Mouse (Mus musculus) limb, embryonic 11.5 days (tissue): Measurements from ENCODE around the gene Aldh3b1. TPM values are rescaled to one million over a fixed set of nuclear protein-coding genes. Genes with fewer than 3 reads are reported as not detected.
"Not testable (repeated sequence)": the region's sequence is repeated elsewhere in the genome, so short reads cannot be mapped to it uniquely, and the experiment has no call there.

Experiments
- ATAC-seq: fragments of 200-750 bp; cut with Nextera tagmentation; 2 replicates; pipeline ENCODE4 v1.8.0; 2017; ENCODE audit warnings: low read depth; ENCODE audit not compliant: insufficient number of reproducible peaks, low FRiP score, low TSS enrichment
- DNase-seq: peaks from one replicate; pipeline ENCODE4 v3.0.0-alpha.2; 2015; ENCODE audit warnings: low spot score
- H3K27ac ChIP-seq: fragments of 300-500 bp; sonication (generic); replicated peaks from 2 replicates; pipeline ENCODE4 v1.5.1; 2014; ENCODE audit warnings: low read depth, mild to moderate bottlenecking, low read length
- H3K27me3 ChIP-seq: fragments of 300-500 bp; sonication (generic); 2 replicates; pipeline ENCODE4 v1.6.1; 2014; ENCODE audit warnings: mild to moderate bottlenecking, low read length, mixed read lengths; ENCODE audit not compliant: control insufficient read depth, insufficient read depth
- H3K36me3 ChIP-seq: fragments of 300-500 bp; sonication (generic); 2 replicates; pipeline ENCODE4 v1.6.1; 2014; ENCODE audit warnings: mild to moderate bottlenecking, low read length, moderate library complexity, mixed read lengths; ENCODE audit not compliant: control insufficient read depth, insufficient read depth
- H3K4me1 ChIP-seq: fragments of 300-500 bp; sonication (generic); 2 replicates; pipeline ENCODE4 v1.6.1; 2014; ENCODE audit warnings: low read length, mixed read lengths; ENCODE audit not compliant: control insufficient read depth, insufficient read depth
- H3K4me2 ChIP-seq: fragments of 300-500 bp; sonication (generic); 2 replicates; pipeline ENCODE4 v1.6.1; 2014; ENCODE audit warnings: low read depth, mild to moderate bottlenecking, moderate library complexity; ENCODE audit not compliant: severe bottlenecking
- H3K4me3 ChIP-seq: fragments of 300-500 bp; sonication (generic); 2 replicates; pipeline ENCODE4 v1.5.1; 2014; ENCODE audit warnings: low read depth, low read length
- H3K9ac ChIP-seq: fragments of 300-500 bp; sonication (generic); 2 replicates; pipeline ENCODE4 v1.6.1; 2014; ENCODE audit warnings: mild to moderate bottlenecking, low read length
- H3K9me3 ChIP-seq: fragments of 300-500 bp; sonication (generic); 2 replicates; pipeline ENCODE4 v1.6.1; 2016; ENCODE audit warnings: low read length; ENCODE audit not compliant: control insufficient read depth
- WGBS: fragments of 180-500 bp; shearing (Covaris S2); extraction: QIAGEN DNeasy Blood & Tissue Kit; methylation state at CpG from one replicate; pipeline ENCODE4 v1.1.7; 2014; 5-methylcytosine and 5-hydroxymethylcytosine counted together
- polyA plus RNA-seq: library from polyadenylated mRNA; unstranded; fragments of >200 nt; fragmentation: Nextera tagmentation; extraction: Ambion mirVana; gene quantifications from 2 replicates; pipeline ENCODE4 v1.2.1, GENCODE M21; 2014

The Aldh3b1 gene
- polyA plus RNA-seq, 1 experiment from 2014 or later: 0.47 TPM

GRCm38 (mm10) chr19:3961805-3962204 lies 32.2 kb upstream of the Aldh3b1 start:
- not testable (repeated sequence) for H3K36me3 ChIP-seq, H3K27me3 ChIP-seq, H3K9ac ChIP-seq, H3K4me1 ChIP-seq, ATAC-seq, H3K4me3 ChIP-seq, H3K9me3 ChIP-seq, H3K27ac ChIP-seq, H3K4me2 ChIP-seq, DNase-seq
- 90% methylated on average over 6 of the region's 6 CpGs for WGBS

GRCm38 (mm10) chr19:3960211-3960610 lies 30.6 kb upstream of the Aldh3b1 start:
- Histone ChIP-seq H3K27me3 (no peaks in the 10 kb centered on the region), H3K4me1 (no peaks in the 10 kb centered on the region), H3K9ac (no peak overlapping the region), H3K36me3 (no peaks in the 10 kb centered on the region), H3K4me2 (no peak overlapping the region), H3K27ac (no peak overlapping the region), H3K9me3 (no peaks in the 10 kb centered on the region), H3K4me3 (no peak overlapping the region)
- WGBS: 82% methylated on average over 5 of the region's 5 CpGs
- DNase-seq (no peak), ATAC-seq (no peak)

GRCm38 (mm10) chr19:3959030-3959429 lies 29.4 kb upstream of the Aldh3b1 start:
- Histone ChIP-seq H3K9me3 (no peaks in the 10 kb centered on the region), H3K4me3 (no peak overlapping the region), H3K9ac (no peak overlapping the region), H3K27ac (no peak overlapping the region), H3K4me1 (no peaks in the 10 kb centered on the region), H3K4me2 (no peak overlapping the region), H3K27me3 (no peaks in the 10 kb centered on the region), H3K36me3 (no peaks in the 10 kb centered on the region)
- no peak for ATAC-seq
- DNase-seq: no peak

- Histone ChIP-seq H3K4me2 (no peak within 1 kb of the TSS), H3K9ac (no peak within 1 kb of the TSS), H3K9me3 (no peaks in the 10 kb centered on the region), H3K27ac (no peak within 1 kb of the TSS), H3K4me3 (no peak within 1 kb of the TSS), H3K36me3 (no peaks in the 10 kb centered on the region), H3K27me3 (no peaks in the 10 kb centered on the region), H3K4me1 (no peaks in the 10 kb centered on the region)
- no peak for DNase-seq
- WGBS: 74% methylated on average over 4 of the region's 4 CpGs
- ATAC-seq: no peak
Observed at GRCm38 (mm10) chr19:3958470-3958869, 28.9 kb upstream of the Aldh3b1 start, which contains the start of gene Aldh3b3. Gene Aldh3b3, plus strand, starts transcription at chr19:3958645.

- 71% methylated on average over 5 of the region's 5 CpGs for WGBS
- not testable (repeated sequence) for H3K9me3 ChIP-seq, ATAC-seq, H3K36me3 ChIP-seq, H3K4me2 ChIP-seq, H3K27me3 ChIP-seq, H3K4me3 ChIP-seq, H3K4me1 ChIP-seq, DNase-seq, H3K9ac ChIP-seq, H3K27ac ChIP-seq
Observed at GRCm38 (mm10) chr19:3957296-3958036, 27.9 kb upstream of the Aldh3b1 start.

GRCm38 (mm10) chr19:3955804-3956203 lies 26.2 kb upstream of the Aldh3b1 start:
- Histone ChIP-seq H3K27ac (no peak overlapping the region), H3K36me3 (no peaks in the 10 kb centered on the region), H3K27me3 (no peaks in the 10 kb centered on the region), H3K4me1 (no peaks in the 10 kb centered on the region), H3K4me2 (no peak overlapping the region), H3K9ac (no peak overlapping the region), H3K4me3 (no peak overlapping the region), H3K9me3 (no peaks in the 10 kb centered on the region)
- DNase-seq (no peak), ATAC-seq (no peak)
- 41% methylated on average over 4 of the region's 4 CpGs for WGBS

- Histone ChIP-seq H3K4me1 (no peaks in the 10 kb centered on the region), H3K27me3 (no peaks in the 10 kb centered on the region), H3K9me3 (no peaks in the 10 kb centered on the region), H3K4me3 (no peak overlapping the region), H3K9ac (no peak overlapping the region), H3K36me3 (no peaks in the 10 kb centered on the region; the same call in 1 of the 2 replicates), H3K27ac (no peak overlapping the region), H3K4me2 (no peak overlapping the region)
- WGBS: 85% methylated on average over 3 of the region's 3 CpGs
- ATAC-seq (no peak), DNase-seq (no peak)
Observed at GRCm38 (mm10) chr19:3955033-3955432, 25.4 kb upstream of the Aldh3b1 start.

- DNase-seq: no peak
- Histone ChIP-seq H3K4me3 (no peak overlapping the region), H3K27me3 (no peaks in the 10 kb centered on the region), H3K9ac (no peak overlapping the region), H3K4me1 (no peaks in the 10 kb centered on the region), H3K4me2 (no peak overlapping the region), H3K36me3 (no peaks in the 10 kb centered on the region; the same call in 1 of the 2 replicates), H3K9me3 (no peaks in the 10 kb centered on the region), H3K27ac (no peak overlapping the region)
- WGBS: 62% methylated on average over 1 of the region's 1 CpGs
- ATAC-seq: no peak
Observed at GRCm38 (mm10) chr19:3952099-3952498, 22.5 kb upstream of the Aldh3b1 start.

GRCm38 (mm10) chr19:3951461-3951860 lies 21.9 kb upstream of the Aldh3b1 start:
- ATAC-seq: no peak
- no peak overlapping the region for H3K9ac ChIP-seq
- no peaks in the 10 kb centered on the region; the same call in 1 of the 2 replicates for H3K36me3 ChIP-seq

More at GRCm38 (mm10) chr19:3951461-3951860, 21.9 kb upstream of the Aldh3b1 start:
- H3K4me1 ChIP-seq: no peaks in the 10 kb centered on the region
- no peaks in the 10 kb centered on the region for H3K9me3 ChIP-seq
- DNase-seq: no peak
- H3K4me2 ChIP-seq: no peak overlapping the region
- H3K4me3 ChIP-seq: no peak overlapping the region
- no peaks in the 10 kb centered on the region for H3K27me3 ChIP-seq
- no peak overlapping the region for H3K27ac ChIP-seq
